Mouse (Mus musculus): Measurements from ENCODE around the gene Cstad. TPM values are rescaled to one million over a fixed set of nuclear protein-coding genes. Genes with fewer than 3 reads are reported as not detected.
A peak's percentile ranks its signal among the peaks of the same experiment; 100 is the strongest.

Cstad gene
- polyA plus RNA-seq, 1 experiment from 2014 or later: 0.63 TPM

GRCm38 (mm10) chr2:30658480-30658843, 63.6 kb downstream of the Cstad start:
- H3K36me3 ChIP-seq (ENCODE audit: control insufficient read depth, insufficient read depth, low read length): no peaks in the 10 kb centered on the region
- peak; percentile 86 for ATAC-seq (ENCODE audit: low FRiP score, low TSS enrichment)
- H3K9me3 ChIP-seq (ENCODE audit: control insufficient read depth, low read length): no peaks in the 10 kb centered on the region
- TF ChIP-seq EP300 (optimal IDR thresholded peaks at IDR 0.05): no peak
- TF ChIP-seq CTCF (IDR thresholded peaks at IDR 0.05; ENCODE audit: low read depth): no peak
- peak overlapping the region; percentile 75 for H3K9ac ChIP-seq (ENCODE audit: low read length)
- H3K4me1 ChIP-seq (replicated peaks; ENCODE audit: control insufficient read depth, insufficient read depth): peaks cover 9% of the 10 kb centered on the region; the same call in 1 of the 2 replicates
- H3K27ac ChIP-seq (replicated peaks): peak overlapping the region; percentile 97
- DNase-seq (ENCODE audit: low spot score): peak; percentile 98
- peak overlapping the region; percentile 46 for H3K4me3 ChIP-seq (ENCODE audit: low read depth, low read length)
- WGBS: under 1% methylated on average over 42 of the region's 45 CpGs
- H3K4me2 ChIP-seq (replicated peaks; ENCODE audit: low read depth): peak overlapping the region; percentile 86
- H3K27me3 ChIP-seq (ENCODE audit: control insufficient read depth, insufficient read depth, low read length): no peaks in the 10 kb centered on the region

Other genes starting within 250 kb of the Cstad start
- gene Sh3glb2, start 235.7 kb upstream of the Cstad start, polyA plus RNA-seq (2015; fragmentation: Nextera tagmentation; extraction: Ambion mirVana): 84.9 and 102 TPM in 2 replicates
- 16.8 and 17.8 TPM in 2 replicates for gene Miga2, start 230.8 kb upstream of the Cstad start, polyA plus RNA-seq (2015; fragmentation: Nextera tagmentation; extraction: Ambion mirVana)
- gene Dolpp1, start 202.8 kb upstream of the Cstad start, polyA plus RNA-seq (2015; fragmentation: Nextera tagmentation; extraction: Ambion mirVana): 29.8 and 32.9 TPM in 2 replicates
- gene Crat, start 179.2 kb upstream of the Cstad start, polyA plus RNA-seq (2015; fragmentation: Nextera tagmentation; extraction: Ambion mirVana): 22.0 and 25.9 TPM in 2 replicates
- gene Ptpa, start 179.0 kb upstream of the Cstad start, polyA plus RNA-seq (2015; fragmentation: Nextera tagmentation; extraction: Ambion mirVana): 76.6 and 79.6 TPM in 2 replicates
- gene Ier5l, start 120.8 kb upstream of the Cstad start, polyA plus RNA-seq (2015; fragmentation: Nextera tagmentation; extraction: Ambion mirVana): 1.8 and 4.4 TPM in 2 replicates
- 2.0 and 2.5 TPM in 2 replicates for gene 1700001O22Rik, start 208.6 kb downstream of the Cstad start, polyA plus RNA-seq (2015; fragmentation: Nextera tagmentation; extraction: Ambion mirVana)
- 52.4 and 53.3 TPM in 2 replicates for gene Ntmt1, start 212.8 kb downstream of the Cstad start, polyA plus RNA-seq (2015; fragmentation: Nextera tagmentation; extraction: Ambion mirVana)
- gene Asb6, start 235.3 kb downstream of the Cstad start, polyA plus RNA-seq (2015; fragmentation: Nextera tagmentation; extraction: Ambion mirVana): 17.2 and 19.6 TPM in 2 replicates
- gene Prrx2, start 239.9 kb downstream of the Cstad start, polyA plus RNA-seq (2015; fragmentation: Nextera tagmentation; extraction: Ambion mirVana): 1.8 and 2.0 TPM in 2 replicates